Mouse (Mus musculus): ENCODE results near the gene Rcc1.
"Not testable (repeated sequence)": the region's sequence is repeated elsewhere in the genome, so short reads cannot be mapped to it uniquely, and the experiment has no call there.

Gene Rcc1

DNA sequence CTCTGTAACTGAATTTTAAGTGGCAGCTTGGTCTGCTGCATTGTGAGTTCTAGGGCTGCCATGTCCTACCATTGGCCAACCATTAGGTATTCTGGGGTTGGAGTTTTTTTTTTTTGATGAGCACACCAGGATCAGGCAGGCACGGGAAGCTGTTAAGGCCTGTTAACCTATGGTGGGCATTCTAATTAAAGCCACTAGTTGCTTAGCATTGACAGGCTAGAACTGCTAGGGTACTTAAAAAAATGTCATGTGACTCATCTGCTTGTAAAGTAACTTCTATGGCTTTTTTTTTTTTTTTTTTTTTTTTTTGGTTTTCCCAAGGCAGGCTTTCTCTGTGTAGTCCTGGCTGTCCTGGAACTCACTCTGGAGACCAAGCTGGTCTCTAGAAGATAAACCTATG, 42.2 kb downstream of the Rcc1 start:
- DNase-seq: no peak

- peak; percentile 64 for DNase-seq
Measured at GRCm38 (mm10) chr4:132309849-132310472, 43.4 kb downstream of the Rcc1 start.

- no peak for DNase-seq
Measured at GRCm38 (mm10) chr4:132309140-132309848, 44.1 kb downstream of the Rcc1 start.

DNA sequence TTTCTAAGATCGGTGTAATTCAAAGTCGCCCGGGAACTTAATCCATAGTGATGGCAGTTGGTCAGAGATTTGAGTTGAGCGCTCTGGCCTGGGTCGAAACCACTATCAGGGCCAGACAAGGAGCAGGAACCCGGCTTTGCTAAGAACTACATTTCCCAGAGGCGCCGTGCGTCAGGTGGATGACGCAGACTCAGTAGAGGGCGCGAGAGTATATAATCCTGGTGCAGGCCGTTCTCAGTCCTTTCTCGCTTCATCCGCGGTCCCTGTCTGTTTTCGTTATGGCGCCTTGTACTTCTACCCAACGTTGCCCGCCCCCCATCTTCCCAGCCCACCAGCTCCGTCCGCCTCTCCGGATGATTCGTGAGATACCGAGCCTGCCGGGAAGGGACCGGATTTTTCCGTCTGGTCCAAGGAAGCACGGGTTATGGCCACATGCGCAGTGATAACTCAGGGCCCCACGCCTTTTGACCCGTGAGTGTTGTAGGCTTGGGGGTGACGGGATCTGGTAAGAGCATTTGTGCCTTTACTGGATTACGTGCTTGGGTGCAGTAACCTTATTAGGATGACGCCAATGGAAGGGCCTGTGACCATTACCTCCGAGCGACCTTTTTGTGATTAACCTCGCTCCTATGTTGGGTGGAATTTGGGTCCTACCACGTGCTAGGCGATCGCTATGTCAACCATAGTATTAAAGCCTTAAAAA, 44.8 kb downstream of the Rcc1 start:
- DNase-seq: peak; percentile 93

DNA sequence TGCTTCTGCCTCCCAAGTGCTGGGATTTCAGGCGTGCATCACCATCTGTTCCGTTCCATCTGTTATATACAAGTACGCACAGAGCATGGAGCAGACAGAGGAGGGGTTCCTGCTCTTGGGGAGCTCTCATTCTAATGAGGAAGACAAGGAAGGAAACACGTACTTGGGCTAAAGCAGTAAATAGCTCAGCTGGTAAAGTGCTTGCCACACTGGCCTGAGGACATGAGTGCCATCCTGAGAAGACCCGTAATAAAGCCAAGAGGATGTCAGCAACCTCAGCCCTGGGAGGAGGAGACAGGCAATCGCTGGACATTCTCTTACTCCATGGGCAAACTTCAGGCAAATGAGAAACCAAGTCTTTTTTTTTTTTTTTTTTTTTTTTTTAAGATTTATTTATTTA, 47.4 kb downstream of the Rcc1 start:
- DNase-seq: no peak

GRCm38 (mm10) chr4:132305276-132305675, 48.1 kb downstream of the Rcc1 start:
- DNase-seq: peak; percentile 46

DNA sequence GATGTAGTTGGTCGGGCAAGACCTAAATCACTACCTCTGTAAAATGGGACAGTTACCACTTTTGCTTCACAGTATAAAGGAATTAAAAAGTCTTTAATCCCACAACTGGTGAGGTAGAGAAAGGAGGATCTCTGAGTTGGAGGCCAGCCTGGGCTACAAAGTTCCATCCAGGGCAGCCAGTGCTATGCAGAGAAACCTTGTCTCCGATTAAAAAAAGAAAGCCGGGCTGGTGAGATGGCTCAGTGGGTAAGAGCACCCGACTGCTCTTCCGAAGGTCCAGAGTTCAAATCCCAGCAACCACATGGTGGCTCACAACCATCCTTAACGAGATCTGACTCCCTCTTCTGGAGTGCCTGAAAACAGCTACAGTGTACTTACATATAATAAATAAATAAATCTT, 49.9 kb downstream of the Rcc1 start:
- DNase-seq: not testable (repeated sequence)

DNA sequence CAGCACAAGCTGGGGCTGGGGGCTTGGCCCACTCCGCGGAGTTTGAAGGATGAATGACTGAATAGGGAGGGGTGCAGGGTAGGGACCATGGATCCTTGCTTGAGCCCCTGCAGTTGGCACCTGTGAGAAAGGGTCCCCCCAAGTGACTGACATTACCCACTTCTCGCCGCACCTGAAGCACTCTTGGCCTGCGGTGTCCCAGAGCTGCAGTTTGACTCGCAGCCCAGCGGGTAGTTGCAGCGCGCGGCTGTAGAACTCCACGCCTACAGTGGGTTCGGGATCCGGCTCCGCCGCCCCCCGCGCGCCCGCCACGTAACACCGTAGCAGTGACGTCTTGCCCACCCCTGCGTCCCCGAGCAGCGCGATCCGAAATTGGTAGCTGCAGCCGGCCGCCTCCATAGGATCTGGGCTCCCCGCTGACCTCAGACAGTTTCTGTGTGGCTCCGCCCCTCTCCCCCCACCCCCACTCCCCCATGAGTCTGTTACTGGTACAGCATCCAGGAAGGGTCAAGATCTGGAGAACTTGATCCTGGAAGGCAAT, 50.4 kb downstream of the Rcc1 start, which contains the start of gene Rab42:
Rab42 (minus strand) TSS at position 447 of the 541 bp plus-strand sequence.
- peak; percentile 75 for DNase-seq

DNA sequence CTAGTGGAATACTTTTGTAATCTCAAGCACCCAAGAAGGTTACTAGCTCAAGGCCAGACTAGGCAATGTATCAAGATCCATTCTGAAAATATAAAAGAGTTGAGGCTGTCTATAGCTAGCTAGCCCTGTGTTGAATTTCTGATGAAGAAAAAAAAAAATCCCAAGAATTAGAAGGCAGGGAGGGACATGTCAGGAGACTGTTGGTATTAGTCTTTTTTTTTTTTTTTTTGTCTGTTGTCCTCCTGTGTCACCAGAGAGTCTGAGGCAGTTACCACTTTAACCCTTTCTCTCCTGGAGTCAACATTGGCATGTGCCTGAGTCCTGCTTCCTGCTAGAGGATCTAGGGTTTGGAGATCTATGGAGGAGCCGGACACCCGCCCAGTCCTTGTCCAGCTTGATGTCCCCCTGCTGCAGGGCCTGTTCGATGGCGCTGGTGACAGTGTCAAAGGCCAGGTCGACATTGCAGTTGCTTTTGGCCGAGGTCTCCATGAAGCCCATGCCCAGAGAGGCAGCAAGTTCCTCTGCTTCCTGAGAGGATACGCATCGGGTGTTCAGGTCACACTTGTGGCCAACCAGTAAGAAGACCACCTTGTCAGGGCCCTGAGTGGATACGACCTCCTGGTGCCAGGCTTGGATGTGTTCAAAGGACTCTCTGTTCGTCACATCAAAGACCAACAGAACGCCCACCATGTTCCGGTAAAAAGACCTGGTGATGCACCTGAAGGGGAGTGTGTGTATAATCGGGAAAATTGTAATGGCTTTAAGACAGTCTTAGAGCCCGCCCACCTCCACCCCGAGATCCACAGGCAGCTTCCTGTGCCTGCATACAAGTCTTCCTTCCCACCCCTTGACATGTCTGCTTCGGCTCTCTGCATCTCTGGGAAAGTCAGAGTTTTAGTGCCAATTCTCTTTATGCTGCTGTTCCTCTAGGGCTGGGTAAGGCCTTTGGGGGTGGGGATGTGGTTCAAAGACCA, 51.2 kb downstream of the Rcc1 start:
- no peak for DNase-seq

DNA sequence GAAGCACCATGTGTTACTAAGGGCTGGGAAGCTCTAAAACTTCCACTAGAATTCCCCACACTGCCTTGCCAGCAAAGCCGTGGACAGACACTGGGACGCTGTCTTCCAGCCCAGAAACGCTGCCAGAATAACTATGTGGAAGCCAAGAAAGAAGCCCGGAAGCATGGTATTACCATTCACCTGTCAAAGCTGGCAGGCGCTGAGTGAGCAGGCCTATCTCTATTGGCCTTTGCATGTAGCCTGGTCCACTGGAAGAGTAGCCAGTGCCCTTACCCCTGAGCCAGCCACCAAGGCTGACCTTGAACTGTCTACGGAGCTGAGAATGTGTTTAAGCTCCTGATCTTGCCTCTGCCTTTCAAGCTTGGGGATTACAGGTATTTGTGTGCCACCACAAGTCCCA, 51.9 kb downstream of the Rcc1 start:
- DNase-seq: no peak

DNA sequence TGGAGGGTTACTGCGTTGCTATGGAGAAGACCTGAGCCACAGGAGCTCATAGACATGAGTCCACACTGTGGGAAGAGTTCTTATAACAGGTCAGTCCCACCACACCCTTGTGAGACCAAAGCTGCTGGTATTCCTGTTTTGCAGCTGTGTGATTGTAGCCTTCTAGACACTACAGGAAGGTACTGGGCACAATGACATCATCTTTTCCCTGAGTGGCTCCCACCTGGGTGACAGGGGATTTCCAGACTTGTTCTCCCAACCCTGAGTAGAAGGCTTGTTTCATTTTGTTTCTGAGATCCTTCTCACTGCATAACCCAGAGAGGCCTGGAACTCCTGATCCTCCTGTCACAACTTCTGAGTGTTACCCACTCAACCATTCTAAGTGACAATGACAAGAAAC, 53.6 kb downstream of the Rcc1 start:
- no peak for DNase-seq

DNA sequence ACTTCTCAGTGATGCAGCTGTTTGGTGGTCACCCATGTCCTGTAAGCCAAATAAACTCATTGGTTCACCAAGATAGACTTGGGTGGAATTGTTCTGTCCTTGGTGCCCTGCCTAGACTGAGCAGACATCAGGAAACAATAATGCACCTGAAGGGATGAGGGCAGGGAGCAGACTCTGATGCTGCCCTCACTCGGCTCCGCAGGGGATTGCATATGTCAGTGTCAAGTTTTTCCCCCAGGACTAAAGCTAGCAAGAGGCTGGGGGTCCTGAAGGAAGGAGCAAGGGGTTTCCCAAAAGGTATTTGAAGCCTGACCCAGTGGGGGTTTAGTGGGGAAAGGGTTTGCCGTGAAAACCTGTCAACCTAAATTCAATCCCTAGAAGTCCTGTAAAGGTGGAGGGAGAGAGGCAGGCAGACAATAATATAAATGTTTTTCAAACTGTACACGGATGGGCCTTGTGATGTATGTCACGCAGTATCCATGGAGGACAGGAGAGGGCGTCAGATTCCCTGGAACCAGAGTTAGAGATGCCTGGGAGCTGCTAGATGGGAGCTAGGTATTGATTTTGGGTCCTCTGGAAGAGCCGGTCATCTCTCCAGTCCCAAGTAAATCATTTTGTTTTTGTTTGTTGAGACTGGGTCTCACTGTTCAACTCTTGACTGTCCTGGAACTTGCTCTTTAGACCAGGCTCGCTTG, 57.6 kb downstream of the Rcc1 start:
- DNase-seq: no peak

GRCm38 (mm10) chr4:132293682-132294240, 59.6 kb downstream of the Rcc1 start:
- DNase-seq: peak; percentile 31

DNA sequence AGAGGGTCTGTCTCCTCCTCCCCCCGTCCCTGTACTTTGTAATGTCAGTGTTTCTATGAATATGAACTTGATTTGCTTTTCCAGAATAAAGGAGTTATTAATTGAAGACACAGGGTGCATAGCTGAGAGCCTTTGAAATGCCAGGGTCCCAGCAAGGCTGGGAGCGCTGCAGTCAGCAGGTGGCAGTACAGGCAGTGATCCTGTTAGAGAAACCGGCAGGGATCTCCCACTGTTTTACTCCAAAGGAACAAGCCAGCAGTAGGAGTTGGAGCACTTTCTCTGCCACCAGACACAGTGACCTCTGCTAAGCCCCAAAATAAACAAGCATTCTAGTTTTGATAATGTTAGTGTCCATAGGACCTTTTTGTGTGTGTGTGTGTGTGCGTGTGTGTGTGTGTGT, 60.4 kb downstream of the Rcc1 start:
- peak; percentile 84 for DNase-seq

- no peak for DNase-seq
Measured at GRCm38 (mm10) chr4:132291624-132292335, 61.6 kb downstream of the Rcc1 start.

GRCm38 (mm10) chr4:132291056-132291455, 62.3 kb downstream of the Rcc1 start:
- DNase-seq: no peak

- DNase-seq: not testable (repeated sequence)
Measured at GRCm38 (mm10) chr4:132288840-132289239, 64.6 kb downstream of the Rcc1 start.
